Mouse (Mus musculus): Measurements from ENCODE around the gene Fancl.
A peak's percentile ranks its signal among the peaks of the same experiment; 100 is the strongest.
"Not testable (repeated sequence)": the region's sequence is repeated elsewhere in the genome, so short reads cannot be mapped to it uniquely, and the experiment has no call there.

The Fancl gene

GRCm38 (mm10) chr11:26385971-26386370, at the start of gene Fancl:
Gene Fancl (plus strand): TSS chr11:26386135.
- DNase-seq (ENCODE audit: low spot score): no peak

GRCm38 (mm10) chr11:26336848-26337247, 49.1 kb upstream of the Fancl start:
- DNase-seq (ENCODE audit: low spot score): no peak

DNA sequence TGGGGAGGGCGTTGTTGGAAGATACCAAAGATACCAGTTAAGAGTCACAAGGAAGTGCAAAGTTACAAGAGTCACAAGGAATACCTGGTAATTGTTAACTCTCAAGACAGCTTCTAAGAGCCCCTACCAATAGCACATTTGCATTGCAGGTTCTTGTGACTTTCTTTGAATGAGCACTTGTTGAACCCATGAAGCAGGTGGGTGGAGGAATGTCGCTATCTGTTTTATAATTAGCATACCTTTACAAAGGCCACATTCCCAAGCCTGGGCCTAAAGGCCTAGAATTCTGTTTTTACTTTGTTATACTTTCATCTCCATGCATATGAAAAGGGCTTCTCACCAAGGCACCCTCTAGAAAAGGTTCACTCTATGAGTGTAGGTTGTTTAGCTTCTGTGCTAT, 15.8 kb upstream of the Fancl start:
- not testable (repeated sequence) for DNase-seq (ENCODE audit: low spot score)

- not testable (repeated sequence) for DNase-seq (ENCODE audit: low spot score)
These were observed 14.0 kb upstream of the Fancl start for GRCm38 (mm10) chr11:26371980-26372379.

- DNase-seq (ENCODE audit: low spot score): no peak
These were observed 11.8 kb upstream of the Fancl start for GRCm38 (mm10) chr11:26374132-26374531.

DNA sequence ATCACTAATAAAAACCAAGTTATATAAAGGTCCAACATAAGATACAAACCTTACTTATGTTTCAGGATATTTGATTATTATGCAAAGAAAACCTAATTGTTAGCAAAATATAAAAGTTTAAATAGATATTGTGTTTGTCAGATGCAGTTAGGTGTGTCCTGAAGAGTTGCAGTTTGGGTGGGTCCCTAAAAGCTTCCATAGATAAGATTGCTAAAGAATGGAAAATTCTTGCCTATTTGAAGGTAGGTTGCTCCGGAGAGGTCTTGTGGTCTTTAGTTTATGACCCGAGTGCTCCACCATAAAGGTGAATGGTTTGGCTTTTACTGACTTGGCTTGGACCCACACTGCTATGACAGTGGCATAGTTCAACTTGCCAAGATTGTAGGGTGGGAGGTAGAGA, 7.9 kb upstream of the Fancl start:
- DNase-seq (ENCODE audit: low spot score): no peak

- DNase-seq (ENCODE audit: low spot score): no peak
These were observed 4.4 kb upstream of the Fancl start for GRCm38 (mm10) chr11:26381499-26381898.

DNA sequence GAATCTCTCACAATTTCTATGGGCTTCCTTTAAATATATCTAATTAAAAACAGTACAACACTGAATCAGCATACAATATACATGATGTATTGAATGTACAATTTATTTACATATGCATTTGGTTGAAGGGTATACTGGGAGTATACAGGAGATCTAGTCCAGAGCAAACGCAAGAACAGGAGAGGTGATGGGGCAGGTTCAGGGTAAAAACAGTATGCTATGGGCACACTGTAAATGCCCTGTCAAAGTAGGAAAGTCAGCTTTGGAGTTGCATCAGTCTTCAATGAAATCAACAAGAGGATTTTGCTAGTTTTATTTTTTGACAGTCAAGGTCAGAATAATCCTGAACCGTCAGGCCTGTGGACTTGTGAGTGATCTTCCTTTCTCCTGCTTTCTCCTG, 743 bp downstream of the Fancl start:
- no peak for DNase-seq (ENCODE audit: low spot score)

- DNase-seq (ENCODE audit: low spot score): peak; percentile 90
These were observed 1.2 kb downstream of the Fancl start for GRCm38 (mm10) chr11:26387087-26387611.

DNA sequence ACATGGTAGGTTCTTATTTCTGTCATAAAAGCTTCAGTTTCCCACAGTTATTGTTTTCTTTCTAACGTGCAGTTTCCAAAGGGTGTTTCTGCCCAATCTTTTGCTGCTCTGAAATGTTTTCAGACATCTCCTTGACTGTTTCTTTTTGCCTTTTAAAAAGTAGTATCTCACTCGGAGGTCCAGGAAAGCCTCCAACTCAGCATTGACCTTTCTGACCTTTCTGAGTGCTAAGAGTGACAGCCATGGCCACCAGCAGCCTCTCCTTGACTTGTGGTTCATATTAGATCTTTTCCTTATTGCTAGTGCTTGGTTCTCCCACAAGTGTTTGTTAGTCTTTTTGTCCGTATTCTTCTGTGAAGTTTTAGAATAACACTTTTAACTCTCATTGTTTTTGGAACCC, 9.6 kb downstream of the Fancl start:
- DNase-seq (ENCODE audit: low spot score): no peak

GRCm38 (mm10) chr11:26412972-26413371, 27.0 kb downstream of the Fancl start:
- no peak for DNase-seq (ENCODE audit: low spot score)

GRCm38 (mm10) chr11:26421472-26421871, 35.5 kb downstream of the Fancl start:
- no peak for DNase-seq (ENCODE audit: low spot score)

- DNase-seq (ENCODE audit: low spot score): no peak
These were observed 48.3 kb downstream of the Fancl start for GRCm38 (mm10) chr11:26434229-26434628.

DNA sequence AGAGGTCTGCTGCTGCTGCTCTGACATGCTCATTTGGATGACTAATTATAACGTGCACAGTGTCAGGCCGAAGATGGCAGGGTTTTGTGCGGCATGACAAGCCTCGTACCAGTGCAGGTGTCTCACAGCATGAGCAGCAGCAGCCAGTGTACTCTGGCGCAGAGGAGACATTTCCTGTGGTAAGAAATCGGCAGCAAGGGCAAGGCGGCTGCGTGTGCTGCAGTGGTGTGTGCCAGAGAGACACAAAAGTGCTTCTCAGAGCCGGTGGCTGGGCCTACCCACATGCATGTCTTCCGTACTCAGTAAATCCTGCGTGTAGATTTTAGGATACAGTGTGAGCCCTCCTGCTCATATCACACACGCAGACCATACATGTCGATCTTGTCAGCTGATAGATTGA, 51.9 kb downstream of the Fancl start:
- DNase-seq (ENCODE audit: low spot score): no peak

- DNase-seq (ENCODE audit: low spot score): no peak
These were observed 55.2 kb downstream of the Fancl start for GRCm38 (mm10) chr11:26441121-26441520.

GRCm38 (mm10) chr11:26444374-26444773, 58.4 kb downstream of the Fancl start:
- DNase-seq (ENCODE audit: low spot score): no peak

GRCm38 (mm10) chr11:26449789-26450188, 63.9 kb downstream of the Fancl start:
- no peak for DNase-seq (ENCODE audit: low spot score)

- DNase-seq (ENCODE audit: low spot score): no peak
These were observed 64.7 kb downstream of the Fancl start for GRCm38 (mm10) chr11:26450636-26451035.

DNA sequence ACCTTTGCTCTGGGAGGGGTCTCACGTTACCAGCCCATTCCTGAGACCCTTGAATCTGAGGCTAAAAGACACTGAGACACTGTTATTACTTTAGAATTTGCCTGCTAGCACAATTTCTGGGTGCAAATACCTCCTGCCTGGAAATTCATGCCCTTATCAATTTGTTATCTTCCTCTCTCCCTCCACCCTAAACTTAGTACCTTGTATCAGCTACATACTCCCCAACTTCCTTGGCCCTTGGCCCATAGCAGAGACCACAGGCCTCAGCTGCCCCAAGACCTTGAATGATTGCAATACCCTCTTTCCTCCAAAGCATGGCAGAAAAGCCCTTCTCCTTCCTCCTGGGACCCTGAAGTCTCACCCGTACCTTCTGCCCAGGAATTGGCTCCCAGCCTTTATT, 65.3 kb downstream of the Fancl start:
- no peak for DNase-seq (ENCODE audit: low spot score)

GRCm38 (mm10) chr11:26452693-26453092, 66.8 kb downstream of the Fancl start:
- no peak for DNase-seq (ENCODE audit: low spot score)

- DNase-seq (ENCODE audit: low spot score): no peak
These were observed 68.1 kb downstream of the Fancl start for GRCm38 (mm10) chr11:26454081-26454480.

DNA sequence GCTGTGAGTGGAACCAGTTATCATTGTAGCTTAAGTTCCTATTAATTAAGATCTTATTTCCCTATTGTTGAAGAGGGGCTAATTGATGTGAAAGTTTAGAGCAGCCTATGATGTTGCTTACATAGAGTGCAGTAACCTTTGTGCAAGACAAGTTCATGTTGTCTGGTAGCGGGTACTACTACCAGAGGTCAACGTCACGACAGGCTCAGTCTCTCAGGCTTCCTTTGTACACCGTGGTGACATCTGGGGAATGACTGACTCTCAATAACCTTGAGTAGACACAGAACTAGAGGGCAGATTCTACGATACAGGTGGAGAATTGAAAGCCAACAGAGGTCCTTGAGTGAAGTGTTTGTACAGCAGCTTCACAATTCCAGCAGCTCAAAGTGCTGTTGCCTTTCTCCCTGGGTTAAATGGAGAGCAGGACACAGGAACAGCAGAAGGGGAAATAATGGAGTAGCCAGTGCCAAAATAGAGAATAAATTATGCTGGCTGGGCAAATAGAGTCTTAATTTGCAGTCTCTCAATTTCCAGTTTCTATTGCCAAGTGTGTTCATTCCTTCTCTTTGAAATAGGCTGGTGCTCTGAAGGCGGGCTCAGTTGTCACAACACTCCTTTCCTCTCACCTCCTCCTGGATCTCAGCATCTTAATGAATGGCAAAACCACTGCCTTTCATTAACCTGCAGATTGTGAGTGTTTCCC, 91.3 kb downstream of the Fancl start:
- no peak for DNase-seq (ENCODE audit: low spot score)

DNA sequence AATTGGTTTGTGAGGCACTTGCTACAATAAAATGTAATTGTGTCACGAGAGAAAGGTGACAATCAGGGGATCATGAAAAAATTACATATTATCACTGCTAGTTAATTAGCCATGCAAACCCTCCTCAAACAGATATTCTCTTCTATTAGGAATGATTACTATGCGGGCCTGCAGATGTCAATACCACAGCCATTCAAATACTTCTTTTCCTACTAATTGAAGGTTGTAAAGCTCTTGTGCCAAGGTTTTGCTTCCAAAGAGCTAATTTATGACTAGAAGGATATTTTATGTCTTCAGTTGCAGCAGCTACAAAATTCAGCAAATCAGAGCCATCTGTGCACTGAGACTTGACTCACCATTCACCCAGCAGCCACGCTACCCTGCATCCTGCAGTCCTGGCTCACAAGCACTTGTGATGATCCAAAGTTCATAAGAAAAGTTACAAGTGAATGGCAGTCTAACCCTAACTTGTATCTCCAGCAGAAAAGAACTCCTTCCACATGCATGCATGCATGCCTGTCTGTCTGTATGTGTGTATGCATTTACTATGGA, 95.8 kb downstream of the Fancl start:
- DNase-seq (ENCODE audit: low spot score): no peak
